Mouse (Mus musculus): Measurements from ENCODE around the gene Sntg2. TPM values are rescaled to one million over a fixed set of nuclear protein-coding genes. Genes with fewer than 3 reads are reported as not detected.

Gene Sntg2
- polyA plus RNA-seq, 2 experiments = 0.03 to 0.06 TPM

DNA sequence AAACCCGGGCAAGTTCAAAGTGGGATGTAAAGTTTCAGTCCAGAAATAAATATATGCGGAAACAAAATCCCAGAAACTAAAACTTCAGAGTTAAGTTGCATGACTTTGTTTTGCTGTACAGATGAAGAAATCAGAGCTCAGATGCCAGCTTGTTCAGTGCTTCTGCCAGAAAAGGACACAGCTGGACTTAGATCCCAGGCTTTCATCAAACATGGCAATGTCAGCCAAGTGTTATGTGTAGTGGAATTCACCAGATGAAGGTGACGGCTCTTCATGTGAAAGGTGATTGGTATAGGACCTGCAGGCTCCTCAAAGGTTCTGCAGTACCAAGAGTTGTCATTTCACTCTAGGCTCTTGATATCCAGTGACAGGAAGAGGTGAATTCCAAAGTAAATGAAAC, 132.3 kb downstream of the Sntg2 start:
- Histone ChIP-seq H3K4me3 (ENCODE audit: insufficient read depth in 1 of 2, low read depth in 2 of 2, low read length in 2 of 2) (no peak overlapping the region), H3K9me3 (ENCODE audit: control insufficient read depth, low read length) (no peaks in the 10 kb centered on the region), H3K27ac (no peak overlapping the region), H3K9ac (replicated peaks) (no peak overlapping the region), H3K27me3 (ENCODE audit: control insufficient read depth, insufficient read depth, low read length) (no peaks in the 10 kb centered on the region), H3K36me3 (replicated peaks; ENCODE audit: control insufficient read depth, insufficient read depth, low read depth) (no peaks in the 10 kb centered on the region), H3K4me1 (replicated peaks; ENCODE audit: control insufficient read depth in 2 of 2, insufficient read depth in 2 of 2, low read length in 1 of 2) (no peaks in the 10 kb centered on the region), H3K4me2 (ENCODE audit: low read depth) (no peak overlapping the region)
- ATAC-seq (ENCODE audit: insufficient read depth) (no peak), DNase-seq (ENCODE audit: low read depth in 3 of 3, low spot score in 3 of 3) (no peak)
- WGBS (ENCODE audit: insufficient replicate concordance) = 63% methylated on average over 3 of the region's 3 CpGs
- TF ChIP-seq CTCF (IDR thresholded peaks at IDR 0.05; ENCODE audit: low read depth) (no peak), EP300 (IDR thresholded peaks at IDR 0.05; ENCODE audit: low read depth) (no peak)

DNA sequence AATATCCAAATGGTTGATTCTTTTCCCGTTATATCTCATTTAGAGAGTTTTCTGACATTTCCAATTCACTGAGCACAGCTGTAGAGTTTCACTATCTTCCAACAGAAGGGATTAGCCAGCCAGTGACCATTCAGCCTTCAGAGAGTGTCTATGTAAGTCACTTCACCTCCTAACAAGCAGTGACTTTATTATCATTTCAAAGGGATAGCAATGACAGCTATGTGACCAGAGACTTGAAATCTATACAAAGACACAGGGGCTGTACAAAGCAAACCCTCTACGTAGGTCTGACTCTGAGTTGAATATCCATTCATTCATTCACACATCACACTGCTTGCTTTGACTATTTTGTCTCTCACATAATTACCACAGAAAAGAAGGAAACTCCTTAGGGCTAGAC, 138.2 kb downstream of the Sntg2 start:
- H3K4me3 ChIP-seq (ENCODE audit: insufficient read depth in 1 of 2, low read depth in 2 of 2, low read length in 2 of 2) = no peak overlapping the region
- no peak overlapping the region for H3K27ac ChIP-seq
- WGBS (ENCODE audit: insufficient replicate concordance) = 51% methylated on average over 2 of the region's 2 CpGs
- H3K27me3 ChIP-seq (ENCODE audit: control insufficient read depth, insufficient read depth, low read length) = no peaks in the 10 kb centered on the region
- DNase-seq (ENCODE audit: low read depth in 3 of 3, low spot score in 3 of 3) (no peak), ATAC-seq (ENCODE audit: insufficient read depth) (no peak)
- no peak overlapping the region for H3K9ac ChIP-seq (replicated peaks)
- TF ChIP-seq CTCF (IDR thresholded peaks at IDR 0.05; ENCODE audit: low read depth) (no peak), EP300 (IDR thresholded peaks at IDR 0.05; ENCODE audit: low read depth) (no peak)
- H3K4me2 ChIP-seq (ENCODE audit: low read depth) = no peak overlapping the region
- H3K9me3 ChIP-seq (ENCODE audit: control insufficient read depth, low read length) = no peaks in the 10 kb centered on the region
- H3K4me1 ChIP-seq (replicated peaks; ENCODE audit: control insufficient read depth in 2 of 2, insufficient read depth in 2 of 2, low read length in 1 of 2) = no peaks in the 10 kb centered on the region
- H3K36me3 ChIP-seq (replicated peaks; ENCODE audit: control insufficient read depth, insufficient read depth, low read depth) = no peaks in the 10 kb centered on the region

DNA sequence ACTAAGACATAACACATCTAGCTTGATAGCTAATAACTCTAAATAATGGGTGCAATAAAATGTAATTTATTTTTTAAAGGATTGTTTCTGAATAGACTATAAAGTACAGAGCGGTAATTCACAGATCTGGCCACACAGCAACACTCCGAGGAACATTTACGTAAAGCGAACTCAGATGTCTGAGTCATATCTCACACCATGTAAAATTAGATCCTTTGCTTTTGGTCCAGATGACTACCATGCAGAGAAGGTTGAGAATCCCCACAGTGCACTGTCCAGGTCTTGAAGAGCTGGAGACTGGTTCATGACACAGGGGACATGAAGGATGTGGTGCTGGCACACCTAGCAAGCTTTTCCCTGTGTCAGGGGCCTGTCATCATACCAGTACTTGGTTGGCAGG, 145.2 kb downstream of the Sntg2 start:
- H3K4me3 ChIP-seq (ENCODE audit: insufficient read depth in 1 of 2, low read depth in 2 of 2, low read length in 2 of 2) = no peak overlapping the region
- H3K4me1 ChIP-seq (replicated peaks; ENCODE audit: control insufficient read depth in 2 of 2, insufficient read depth in 2 of 2, low read length in 1 of 2) = no peaks in the 10 kb centered on the region
- 89% methylated on average over 4 of the region's 4 CpGs for WGBS (ENCODE audit: insufficient replicate concordance)
- no peaks in the 10 kb centered on the region for H3K36me3 ChIP-seq (replicated peaks; ENCODE audit: control insufficient read depth, insufficient read depth, low read depth)
- H3K27me3 ChIP-seq (ENCODE audit: control insufficient read depth, insufficient read depth, low read length) = no peaks in the 10 kb centered on the region
- no peak overlapping the region for H3K9ac ChIP-seq (replicated peaks)
- no peak for DNase-seq (ENCODE audit: low read depth in 3 of 3, low spot score in 3 of 3)
- TF ChIP-seq CTCF (IDR thresholded peaks at IDR 0.05; ENCODE audit: low read depth) (no peak), EP300 (IDR thresholded peaks at IDR 0.05; ENCODE audit: low read depth) (no peak)
- ATAC-seq (ENCODE audit: insufficient read depth) = no peak
- H3K27ac ChIP-seq = no peak overlapping the region
- no peaks in the 10 kb centered on the region for H3K9me3 ChIP-seq (ENCODE audit: control insufficient read depth, low read length)
- no peak overlapping the region for H3K4me2 ChIP-seq (ENCODE audit: low read depth)

DNA sequence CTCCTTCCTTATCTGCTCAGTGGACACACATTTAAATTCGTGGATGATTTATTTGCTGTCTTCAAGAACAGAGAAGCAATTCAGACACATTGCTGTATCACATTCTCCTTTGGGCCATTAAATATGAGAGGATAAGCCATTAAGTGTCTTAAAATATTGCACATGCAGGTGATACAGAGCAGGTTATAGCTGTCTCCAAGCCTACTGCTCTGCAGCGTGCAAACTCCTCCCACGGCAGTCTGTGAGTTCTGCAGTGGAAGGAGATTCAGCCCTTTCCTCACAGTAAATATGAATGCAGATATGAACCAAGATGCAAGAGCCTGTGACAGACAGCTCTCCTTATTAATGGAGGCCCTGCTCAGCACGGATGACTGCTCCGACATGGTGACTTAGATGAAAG, 146.9 kb downstream of the Sntg2 start:
- ATAC-seq (ENCODE audit: insufficient read depth) (no peak), DNase-seq (ENCODE audit: low read depth in 3 of 3, low spot score in 3 of 3) (no peak)
- Histone ChIP-seq H3K9me3 (ENCODE audit: control insufficient read depth, low read length) (no peaks in the 10 kb centered on the region), H3K4me1 (replicated peaks; ENCODE audit: control insufficient read depth in 2 of 2, insufficient read depth in 2 of 2, low read length in 1 of 2) (no peaks in the 10 kb centered on the region), H3K27ac (no peak overlapping the region), H3K4me2 (ENCODE audit: low read depth) (no peak overlapping the region), H3K27me3 (ENCODE audit: control insufficient read depth, insufficient read depth, low read length) (no peaks in the 10 kb centered on the region), H3K9ac (replicated peaks) (no peak overlapping the region), H3K36me3 (replicated peaks; ENCODE audit: control insufficient read depth, insufficient read depth, low read depth) (no peaks in the 10 kb centered on the region), H3K4me3 (ENCODE audit: insufficient read depth in 1 of 2, low read depth in 2 of 2, low read length in 2 of 2) (no peak overlapping the region)
- 62% methylated on average over 5 of the region's 5 CpGs for WGBS (ENCODE audit: insufficient replicate concordance)
- TF ChIP-seq CTCF (IDR thresholded peaks at IDR 0.05; ENCODE audit: low read depth) (no peak), EP300 (IDR thresholded peaks at IDR 0.05; ENCODE audit: low read depth) (no peak)

DNA sequence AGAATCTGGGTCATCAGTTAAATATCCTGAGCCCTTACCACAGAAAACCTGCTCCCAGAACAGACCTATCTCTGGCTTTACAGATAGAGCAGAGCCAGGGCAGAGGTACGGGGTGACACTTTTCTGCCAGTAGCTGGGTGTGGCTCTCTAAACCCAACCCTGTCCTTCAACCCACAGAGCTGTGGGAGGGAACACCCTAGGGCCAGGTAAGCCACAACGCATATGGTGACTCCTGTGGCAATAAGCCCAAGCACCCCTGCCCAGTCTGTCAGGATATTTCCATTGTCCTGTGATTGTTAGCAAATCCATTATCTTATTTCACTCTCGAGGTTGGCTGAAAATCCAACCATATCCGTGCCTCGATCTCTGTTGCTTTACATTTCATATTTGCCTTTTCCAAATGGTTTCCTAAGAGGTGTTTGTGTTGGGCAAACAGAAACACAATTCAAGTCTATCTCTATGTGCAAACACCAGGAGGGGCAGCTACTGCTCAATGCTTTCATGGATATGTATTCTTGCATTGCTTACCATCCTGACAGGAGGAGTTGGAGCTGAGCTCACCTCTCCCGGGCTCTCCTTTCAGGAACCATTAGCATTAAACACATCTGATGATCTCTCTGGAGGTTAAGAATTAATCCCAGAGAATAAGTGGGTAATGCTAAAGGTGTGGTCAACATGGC, 156.3 kb downstream of the Sntg2 start:
- H3K27me3 ChIP-seq (ENCODE audit: control insufficient read depth, insufficient read depth, low read length) = no peaks in the 10 kb centered on the region
- no peak overlapping the region for H3K4me3 ChIP-seq (ENCODE audit: insufficient read depth in 1 of 2, low read depth in 2 of 2, low read length in 2 of 2)
- H3K9me3 ChIP-seq (ENCODE audit: control insufficient read depth, low read length) = no peaks in the 10 kb centered on the region
- 57% methylated on average over 6 of the region's 6 CpGs for WGBS (ENCODE audit: insufficient replicate concordance)
- TF ChIP-seq CTCF (IDR thresholded peaks at IDR 0.05; ENCODE audit: low read depth) (no peak), EP300 (IDR thresholded peaks at IDR 0.05; ENCODE audit: low read depth) (no peak)
- no peak overlapping the region for H3K9ac ChIP-seq (replicated peaks)
- H3K27ac ChIP-seq = no peak overlapping the region
- no peak overlapping the region for H3K4me2 ChIP-seq (ENCODE audit: low read depth)
- no peaks in the 10 kb centered on the region for H3K36me3 ChIP-seq (replicated peaks; ENCODE audit: control insufficient read depth, insufficient read depth, low read depth)
- no peak for ATAC-seq (ENCODE audit: insufficient read depth)
- no peaks in the 10 kb centered on the region for H3K4me1 ChIP-seq (replicated peaks; ENCODE audit: control insufficient read depth in 2 of 2, insufficient read depth in 2 of 2, low read length in 1 of 2)
- DNase-seq (ENCODE audit: low read depth in 3 of 3, low spot score in 3 of 3) = no peak

All from liver, embryonic 14.5 days (tissue).